Mouse (Mus musculus) CH12.LX (cell line): ENCODE measurements around the gene Tmem35b. TPM values are rescaled to one million over a fixed set of nuclear protein-coding genes. Genes with fewer than 3 reads are reported as not detected.

Experiments used
- DNase-seq: peaks from one replicate; pipeline ENCODE4 v3.0.0-alpha.2; 2013; ENCODE audit errors: extremely low read depth
- H3K27ac ChIP-seq: 2 replicates; pipeline ENCODE4 v1.5.1; 2012; ENCODE audit warnings: low read depth, mild to moderate bottlenecking, control low read depth, moderate library complexity; ENCODE audit not compliant: insufficient read depth
- H3K27me3 ChIP-seq: replicated peaks from 2 replicates; pipeline ENCODE3; 2012; ENCODE audit warnings: inconsistent platforms
- H3K36me3 ChIP-seq, 2 experiments: replicated peaks in 1 of 2; 2 replicates each; pipeline versions ENCODE3 to v1.6.1; 2012; ENCODE audit warnings: inconsistent platforms in 1 of 2, low read length in 1 of 2, mild to moderate bottlenecking in 1 of 2, mixed read lengths in 1 of 2, moderate library complexity in 1 of 2; ENCODE audit not compliant: control insufficient read depth in 1 of 2, insufficient read depth in 1 of 2
- H3K4me1 ChIP-seq, 2 experiments: 2 replicates each; pipeline ENCODE4 v1.6.1; 2012; ENCODE audit warnings: inconsistent platforms in 1 of 2, moderate library complexity in 1 of 2; ENCODE audit not compliant: insufficient read depth in 2 of 2, control insufficient read depth in 1 of 2
- H3K4me2 ChIP-seq: 2 replicates; pipeline ENCODE4 v1.6.1; 2012; ENCODE audit warnings: low read depth, mild to moderate bottlenecking, control low read depth; ENCODE audit not compliant: poor library complexity, insufficient read depth, severe bottlenecking
- H3K4me3 ChIP-seq, 3 experiments: fragments of 150-350 bp in 1 of 3; sonication (generic) in 1 of 3; replicated peaks in 1 of 3; 2 replicates each; pipeline versions ENCODE3 to v1.5.1; 2011 to 2012; ENCODE audit warnings: low read depth in 2 of 3, low read length in 2 of 3, mild to moderate bottlenecking in 2 of 3, moderate library complexity in 2 of 3, control low read depth in 1 of 3, improper control_type of control experiment in 1 of 3, inconsistent platforms in 1 of 3, mixed read lengths in 1 of 3; ENCODE audit not compliant: poor library complexity in 1 of 3
- H3K79me2 ChIP-seq: replicated peaks from 2 replicates; pipeline ENCODE4 v1.6.1; 2012; ENCODE audit warnings: mild to moderate bottlenecking, moderate library complexity; ENCODE audit not compliant: control insufficient read depth, poor library complexity, insufficient read depth, severe bottlenecking; ENCODE audit errors: extremely low read depth
- H3K9ac ChIP-seq: 2 replicates; pipeline ENCODE4 v1.6.1; 2012; ENCODE audit warnings: low read depth, mild to moderate bottlenecking, control low read depth, moderate library complexity; ENCODE audit not compliant: insufficient read depth
- H3K9me3 ChIP-seq: replicated peaks from 2 replicates; pipeline ENCODE3; 2012; ENCODE audit warnings: low read length, inconsistent platforms, mixed read lengths
- BHLHE40 ChIP-seq: IDR thresholded peaks from 2 replicates; pipeline ENCODE4 v1.6.1; 2011; ENCODE audit warnings: mild to moderate bottlenecking, low read depth, low read length, improper control_type of control experiment
- ETS1 ChIP-seq: conservative IDR thresholded peaks from 2 replicates; pipeline ENCODE4 v1.6.1; 2012; ENCODE audit warnings: low read depth, mild to moderate bottlenecking, inconsistent platforms, low read length, improper control_type of control experiment, moderate library complexity
- HCFC1 ChIP-seq: IDR thresholded peaks from 2 replicates; pipeline ENCODE4 v1.6.1; 2012; ENCODE audit warnings: low read depth, mild to moderate bottlenecking, inconsistent platforms, low read length, improper control_type of control experiment
- JUN ChIP-seq: IDR thresholded peaks from 2 replicates; pipeline ENCODE4 v1.6.1; 2011; ENCODE audit warnings: low read depth, mild to moderate bottlenecking, low read length, improper control_type of control experiment, moderate library complexity; ENCODE audit not compliant: insufficient read depth
- MAFK ChIP-seq: IDR thresholded peaks from 2 replicates; pipeline ENCODE4 v1.6.1; 2011; ENCODE audit warnings: low read length, improper control_type of control experiment; ENCODE audit not compliant: insufficient replicate concordance
- PAX5 ChIP-seq: IDR thresholded peaks from 2 replicates; pipeline ENCODE4 v1.6.1; 2012; ENCODE audit warnings: low read length, inconsistent platforms, mixed read lengths
- POLR2A ChIP-seq: IDR thresholded peaks from 2 replicates; pipeline ENCODE4 v1.6.1; 2011; ENCODE audit warnings: low read depth, mild to moderate bottlenecking, improper control_type of control experiment, low read length
- RAD21 ChIP-seq: IDR thresholded peaks from 2 replicates; pipeline ENCODE4 v1.6.1; 2011; ENCODE audit warnings: low read depth, mild to moderate bottlenecking, low read length, improper control_type of control experiment, moderate library complexity
- SIN3A ChIP-seq: IDR thresholded peaks from 2 replicates; pipeline ENCODE4 v1.6.1; 2012; ENCODE audit warnings: low read length, improper control_type of control experiment, inconsistent platforms
- SMC3 ChIP-seq: IDR thresholded peaks from 2 replicates; pipeline ENCODE4 v1.6.1; 2011; ENCODE audit warnings: low read depth, low read length, improper control_type of control experiment
- TCF12 ChIP-seq: IDR thresholded peaks from 2 replicates; pipeline ENCODE4 v1.6.1; 2014; ENCODE audit warnings: low read depth, mild to moderate bottlenecking, inconsistent platforms, low read length, improper control_type of control experiment
- UBTF ChIP-seq: IDR thresholded peaks from 2 replicates; pipeline ENCODE4 v1.6.1; 2012; ENCODE audit warnings: low read depth, mild to moderate bottlenecking, inconsistent platforms, low read length, improper control_type of control experiment, moderate library complexity
- USF1 ChIP-seq: IDR thresholded peaks from 2 replicates; pipeline ENCODE4 v1.6.1; 2014; ENCODE audit warnings: low read depth, mild to moderate bottlenecking, inconsistent platforms, low read length, improper control_type of control experiment
- dilution Hi-C: fragments of 300-500 bp; cut with MboI; formaldehyde crosslinking; loops from 2 replicates; pipeline ENCODE4 v1.14.3; 2020; ENCODE audit warnings: low sequenced_read_pairs; ENCODE audit not compliant: extremely low pct_unique_long_range_greater_than_20kb, extremely low pct_ligation_motif_present
- in situ Hi-C: fragments of 300-500 bp; cut with MboI; formaldehyde crosslinking; loops from 3 replicates; pipeline ENCODE4 v1.14.3; 2019; ENCODE audit warnings: low sequenced_read_pairs, low pct_ligation_motif_present, low pct_unique_long_range_greater_than_20kb, mixed read lengths
- polyA plus RNA-seq: library from polyadenylated mRNA; unstranded; fragments of >175 nt; gene quantifications from 2 replicates; pipeline ENCODE4 v1.2.1, GENCODE M21; 2012; ENCODE audit warnings: low read depth; ENCODE audit not compliant: insufficient read length
- total RNA-seq, 2 experiments: library from RNA; depleted of rRNA; stranded (reverse); fragments of 300-350 nt in 1 of 2; fragments of >200 nt in 1 of 2; gene quantifications; 2 replicates each; pipeline ENCODE4 v1.2.3; 2012 to 2014

The Tmem35b gene
- total and polyA plus RNA-seq, 3 experiments, result 7.1 to 14.2 (median 9.4) TPM

DNA sequence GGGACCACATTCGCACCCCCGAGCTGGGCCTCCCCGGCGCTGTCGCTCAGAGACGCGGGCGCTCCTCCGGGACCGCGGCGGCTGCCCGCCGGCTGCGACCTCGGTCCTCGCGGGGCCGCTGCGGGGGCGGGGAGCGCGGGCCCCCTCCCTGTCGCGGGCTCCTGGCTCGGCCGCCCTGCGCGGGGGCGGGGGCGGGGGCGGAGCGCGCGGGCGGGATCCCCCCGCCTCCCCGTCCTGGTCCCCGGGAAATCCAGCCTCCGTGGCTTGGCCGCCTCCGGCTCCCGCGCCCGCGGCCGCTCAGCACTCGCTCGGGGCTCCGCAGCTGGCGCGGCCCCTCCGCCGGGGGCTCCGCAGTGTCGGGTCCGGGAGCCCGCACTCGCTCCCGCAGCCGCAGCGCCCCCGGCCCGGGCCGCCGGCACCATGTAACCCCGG is 45.4 kb downstream of the Tmem35b start, which contains the start of gene Dlgap3:
TSS of gene Dlgap3 (plus strand) at position 291 of the 432 bp plus-strand sequence.
- TF ChIP-seq SMC3, result no peak
- peak; percentile 18; the same call in 1 of the 2 replicates for TF ChIP-seq TCF12
- TF ChIP-seq, all 38 proteins: peak for 1
- Histone ChIP-seq H3K27ac (no peak within 1 kb of the TSS), H3K4me3 (peak within 1 kb of the TSS in 2 of 3 experiments; percentile 30 to 41), H3K4me2 (peak within 1 kb of the TSS; percentile 85), H3K27me3 (peaks cover 73% of the 10 kb centered on the region), H3K4me1 (peaks cover 4 to 5% of the 10 kb centered on the region in 2 experiments; a peak in 3 of 4 replicates), H3K9me3 (peaks cover 3% of the 10 kb centered on the region), H3K9ac (no peak within 1 kb of the TSS; the same call in 1 of the 2 replicates), H3K36me3 (no peaks in the 10 kb centered on the region), H3K79me2 (no peaks in the 10 kb centered on the region)
- in situ Hi-C loops, result no loop called here
- dilution Hi-C loops, result no loop called here
- DNase-seq, result no peak

- Histone ChIP-seq H3K4me2 (peak overlapping the region; percentile 85), H3K79me2 (no peaks in the 10 kb centered on the region), H3K27me3 (peaks cover 69% of the 10 kb centered on the region), H3K9ac (no peak overlapping the region; the same call in 1 of the 2 replicates), H3K4me3 (peak overlapping the region in 2 of 3 experiments; percentile 30 to 41), H3K9me3 (peaks cover 3% of the 10 kb centered on the region), H3K4me1 (peaks cover 4 to 5% of the 10 kb centered on the region in 2 experiments; a peak in 3 of 4 replicates), H3K27ac (no peak overlapping the region), H3K36me3 (no peaks in the 10 kb centered on the region)
- no peak for DNase-seq
- peak; percentile 72 for TF ChIP-seq UBTF
- TF ChIP-seq JUN, result no peak
- 0 out of 2 replicates have a peak, but pooled peaks have one; percentile 27 for TF ChIP-seq BHLHE40
- dilution Hi-C loops (no loop called here), in situ Hi-C loops (no loop called here)
These were observed 46.1 kb downstream of the Tmem35b start for GRCm38 (mm10) chr4:127169346-127170221.

DNA sequence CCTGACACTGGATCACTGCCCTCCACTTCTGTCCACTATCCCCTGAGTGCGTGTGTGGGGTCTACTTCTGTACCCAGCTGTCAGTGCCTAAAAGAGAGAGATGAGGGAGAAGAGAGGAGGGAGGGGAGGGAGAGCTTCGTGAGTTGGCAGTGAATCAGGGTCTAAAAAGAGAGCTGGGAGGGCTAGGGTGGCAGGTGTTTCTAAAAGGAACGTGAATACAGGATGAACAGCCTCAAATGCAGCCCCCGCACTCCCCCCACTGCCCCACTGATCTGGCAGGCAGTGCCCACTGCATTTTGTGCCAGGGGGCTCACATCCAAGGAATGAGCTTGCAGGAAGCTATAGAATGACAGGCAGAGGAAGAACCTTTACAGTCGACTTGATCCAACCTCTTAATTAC is 47.4 kb downstream of the Tmem35b start:
- dilution Hi-C loops, result no loop called here

More for the DNA sequence above, 47.4 kb downstream of the Tmem35b start:
- TF ChIP-seq SMC3, result no peak
- no peak for TF ChIP-seq HCFC1
- TF ChIP-seq SIN3A, result no peak
- TF ChIP-seq ETS1, result no peak
- no peak for TF ChIP-seq PAX5
- no peak for TF ChIP-seq RAD21
- no peak for TF ChIP-seq MAFK
- no peak for TF ChIP-seq POLR2A
- TF ChIP-seq USF1, result no peak
- Histone ChIP-seq H3K9ac (no peak overlapping the region), H3K4me1 (peaks cover 4 to 5% of the 10 kb centered on the region in 2 experiments; a peak in 3 of 4 replicates), H3K9me3 (peaks cover 3% of the 10 kb centered on the region), H3K4me3 (no peak overlapping the region), H3K79me2 (no peaks in the 10 kb centered on the region), H3K36me3 (no peaks in the 10 kb centered on the region), H3K27ac (no peak overlapping the region), H3K4me2 (no peak overlapping the region), H3K27me3 (peaks cover 74% of the 10 kb centered on the region)
- DNase-seq, result no peak
- in situ Hi-C loops, result no loop called here
